ENCODE assay signal across 8 mouse cellular contexts in the genomic region with DNA sequence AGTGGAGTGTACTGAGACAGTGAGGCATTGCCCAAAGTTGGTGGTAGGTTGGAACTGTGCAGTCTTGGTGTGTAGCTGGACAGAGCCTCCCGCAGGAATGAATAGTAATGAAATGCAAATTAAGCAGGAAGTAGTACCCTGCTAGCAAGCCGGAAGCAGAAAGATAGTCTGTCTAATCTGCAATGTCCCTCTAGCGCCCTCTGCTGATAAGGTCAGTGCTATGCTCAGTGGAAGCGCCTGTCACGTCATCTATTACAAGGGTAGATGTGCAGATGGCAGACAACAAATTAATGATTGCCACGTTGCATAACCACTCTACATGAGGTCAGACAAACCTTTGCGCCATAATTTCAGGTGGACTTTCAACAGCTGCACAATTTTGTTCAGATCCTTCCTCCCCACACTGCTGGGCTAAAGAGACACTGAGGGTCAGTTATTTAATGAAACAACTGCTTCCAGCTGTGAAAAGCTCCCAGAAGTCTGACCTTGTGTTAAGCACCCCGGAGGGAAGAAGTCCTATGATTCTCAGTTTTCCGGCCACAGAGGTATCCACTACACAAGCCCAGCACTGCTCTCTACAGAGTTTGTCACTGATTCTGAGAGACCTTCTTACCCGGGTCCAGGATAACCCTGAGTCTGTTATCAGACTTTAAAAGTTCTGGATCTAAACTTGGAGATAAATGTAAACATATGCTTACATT.
A peak's percentile ranks its signal among the peaks of the same experiment; 100 is the strongest.
DNase-seq lines count a peak whose midpoint lies in the region; ATAC-seq and TF ChIP-seq lines count a peak whose summit lies in the region.
"Had no signal": no experiment of that assay in that cellular context is flagged by ENCODE, and none has a peak within 500 bp of the region (broad histone marks: within the 10 kb centered on the region; RNA-seq: fewer than 3 reads in every experiment).

No protein-coding gene starts in this region.

- no peak overlapping the region for H3K9ac ChIP-seq in forebrain, embryonic 12.5 days
- H3K9ac ChIP-seq: liver, embryonic 15.5 days had no signal

- ATAC-seq in forebrain, embryonic 12.5 days (ENCODE audit: low FRiP score) = 0 out of 2 replicates have a peak, but pooled peaks have one; percentile 15
- ATAC-seq in monocyte, adult 5-6 weeks (replicated peaks; ENCODE audit: insufficient number of reproducible peaks, low FRiP score, low TSS enrichment, poor library complexity, severe bottlenecking) = peak; percentile 79

- intact Hi-C loops in left cerebral cortex, postnatal 4 days (cut with DNase I) = no loop called here

- no peaks in the 10 kb centered on the region for H3K27me3 ChIP-seq in forebrain, embryonic 12.5 days
- H3K27me3 ChIP-seq: liver, embryonic 15.5 days had no signal

- peaks cover 8% of the 10 kb centered on the region; the same call in 1 of the 2 replicates for H3K9me3 ChIP-seq in forebrain, embryonic 12.5 days
- H3K9me3 ChIP-seq: liver, embryonic 15.5 days had no signal

- 63% methylated on average over 10 of the region's 10 CpGs for WGBS in bone marrow, adult 2 months
- 61% methylated on average over 10 of the region's 10 CpGs for WGBS in forebrain, embryonic 12.5 days

- no peak for TF ChIP-seq POLR2A in bone marrow, adult 2 months (IDR thresholded peaks at IDR 0.05; ENCODE audit: borderline replicate concordance, control insufficient read depth, low read depth, low read length)

- DNase-seq in left cerebral cortex, adult 11 months (ENCODE audit: low spot score) = peak; percentile 16
- no peak for DNase-seq in left cerebral cortex, adult 8-10 months (ENCODE audit: low spot score in 2 of 2)
- peak; percentile 43 for DNase-seq in left cerebral cortex, postnatal 4 days
- DNase-seq in cerebellum, adult 9-10 months = no peak

- no peaks in the 10 kb centered on the region for H3K36me3 ChIP-seq in forebrain, embryonic 12.5 days (replicated peaks)
- H3K36me3 ChIP-seq: liver, embryonic 15.5 days had no signal

- no peaks in the 10 kb centered on the region for H3K4me1 ChIP-seq in bone marrow, adult 2 months (ENCODE audit: control insufficient read depth, insufficient read depth, low read length)
- H3K4me1 ChIP-seq in forebrain, embryonic 12.5 days = peaks cover 11% of the 10 kb centered on the region; the same call in 1 of the 2 replicates
- H3K4me1 ChIP-seq: liver, embryonic 15.5 days had no signal

- peak; percentile 35; the same call in 1 of the 2 replicates for TF ChIP-seq CTCF in bone marrow, adult 2 months (IDR thresholded peaks at IDR 0.05; ENCODE audit: control insufficient read depth, insufficient read depth, low read length)

- H3K27ac ChIP-seq in bone marrow, adult 2 months (ENCODE audit: control insufficient read depth, insufficient read depth, low read depth, low read length, poor library complexity) = no peak overlapping the region
- H3K27ac ChIP-seq in forebrain, embryonic 12.5 days = no peak overlapping the region
- H3K27ac ChIP-seq: liver, embryonic 15.5 days had no signal

- H3K4me2 ChIP-seq in forebrain, embryonic 12.5 days = no peak overlapping the region
- H3K4me2 ChIP-seq: liver, embryonic 15.5 days had no signal

- no peak overlapping the region for H3K4me3 ChIP-seq in bone marrow, adult 2 months (replicated peaks; ENCODE audit: control insufficient read depth, low read depth, low read length)
- H3K4me3 ChIP-seq in forebrain, embryonic 12.5 days (replicated peaks) = no peak overlapping the region
- H3K4me3 ChIP-seq: liver, embryonic 15.5 days had no signal

Comparison
In these comparisons a context has a peak if more than half of its experiments do, and no peak if none do; other contexts are left out.
1. DNase-seq: peak in left cerebral cortex, adult 11 months (single experiment) and left cerebral cortex, postnatal 4 days (single experiment); none in left cerebral cortex, adult 8-10 months (0 of 2) and cerebellum, adult 9-10 months (single experiment).